Mouse (Mus musculus) MEL (cell line): ENCODE data around the gene Cbarp. TPM values are rescaled to one million over a fixed set of nuclear protein-coding genes. Genes with fewer than 3 reads are reported as not detected.
A peak's percentile ranks its signal among the peaks of the same experiment; 100 is the strongest.

ENCODE experiments used
- DNase-seq: peaks from one replicate; pipeline ENCODE4 v3.0.0; 2011; ENCODE audit warnings: low read depth, low spot score
- H3K27ac ChIP-seq: 2 replicates; pipeline ENCODE4 v1.5.1; 2012; ENCODE audit warnings: low read depth, mild to moderate bottlenecking, control low read depth, low read length, moderate library complexity; ENCODE audit not compliant: control insufficient read depth
- H3K27me3 ChIP-seq, 2 experiments: fragments of 150-350 bp in 1 of 2; sonication (generic) in 1 of 2; 2 replicates each; pipeline ENCODE4 v1.6.1; 2012; ENCODE audit warnings: low read length in 2 of 2, mild to moderate bottlenecking in 2 of 2, improper control_type of control experiment in 1 of 2, moderate library complexity in 1 of 2; ENCODE audit not compliant: insufficient read depth in 2 of 2, control insufficient read depth in 1 of 2
- H3K36me3 ChIP-seq, 2 experiments: 2 replicates each; pipeline ENCODE4 v1.6.1; 2012 to 2014; ENCODE audit warnings: low read length in 2 of 2, improper control_type of control experiment in 1 of 2, inconsistent platforms in 1 of 2, mild to moderate bottlenecking in 1 of 2; ENCODE audit not compliant: insufficient read depth in 2 of 2, control insufficient read depth in 1 of 2
- H3K4me1 ChIP-seq, 2 experiments: fragments of 150-350 bp in 1 of 2; sonication (generic) in 1 of 2; 2 replicates each; pipeline ENCODE4 v1.6.1; 2012; ENCODE audit warnings: low read length in 2 of 2, improper control_type of control experiment in 1 of 2, mild to moderate bottlenecking in 1 of 2; ENCODE audit not compliant: insufficient read depth in 2 of 2, control insufficient read depth in 1 of 2
- H3K4me3 ChIP-seq, 2 experiments: fragments of 150-350 bp in 1 of 2; sonication (generic) in 1 of 2; 2 replicates each; pipeline ENCODE4 v1.5.1; 2012; ENCODE audit warnings: low read depth in 2 of 2, low read length in 2 of 2, mild to moderate bottlenecking in 2 of 2, moderate library complexity in 2 of 2, control low read depth in 1 of 2, improper control_type of control experiment in 1 of 2; ENCODE audit not compliant: control insufficient read depth in 1 of 2, insufficient read depth in 1 of 2
- H3K79me2 ChIP-seq: 2 replicates; pipeline ENCODE4 v1.6.1; 2012; ENCODE audit warnings: mild to moderate bottlenecking, low read length, moderate library complexity; ENCODE audit not compliant: control insufficient read depth, poor library complexity, insufficient read depth
- H3K9ac ChIP-seq: 2 replicates; pipeline ENCODE4 v1.6.1; 2012; ENCODE audit warnings: low read depth, mild to moderate bottlenecking, control low read depth, low read length, moderate library complexity; ENCODE audit not compliant: control insufficient read depth, poor library complexity, severe bottlenecking
- H3K9me3 ChIP-seq: fragments of 150-350 bp; sonication (generic); replicated peaks from 2 replicates; pipeline ENCODE4 v1.6.1; 2012; ENCODE audit warnings: mild to moderate bottlenecking, low read length, improper control_type of control experiment, moderate library complexity; ENCODE audit not compliant: insufficient read depth
- CHD1 ChIP-seq: IDR thresholded peaks from 2 replicates; pipeline ENCODE4 v1.6.1; 2012; ENCODE audit warnings: low read depth, mild to moderate bottlenecking, inconsistent platforms, low read length, improper control_type of control experiment
- CHD2 ChIP-seq: IDR thresholded peaks from 2 replicates; pipeline ENCODE4 v1.6.1; 2011; ENCODE audit warnings: low read length, improper control_type of control experiment
- CTCF ChIP-seq, 3 experiments: IDR thresholded peaks in 2 of 3; conservative IDR thresholded peaks in 1 of 3; 2 replicates each; pipeline ENCODE4 v1.5.1; 2011 to 2012; ENCODE audit warnings: low read length in 3 of 3, low read depth in 2 of 3, mild to moderate bottlenecking in 2 of 3, improper control_type of control experiment in 1 of 3, inconsistent platforms in 1 of 3, mixed read lengths in 1 of 3, moderate library complexity in 1 of 3; ENCODE audit not compliant: control insufficient read depth in 1 of 3, insufficient read depth in 1 of 3, poor library complexity in 1 of 3, severe bottlenecking in 1 of 3
- ETS1 ChIP-seq: IDR thresholded peaks from 2 replicates; pipeline ENCODE4 v1.6.1; 2012; ENCODE audit warnings: low read depth, mild to moderate bottlenecking, inconsistent platforms, low read length, improper control_type of control experiment, moderate library complexity
- GABPA ChIP-seq: IDR thresholded peaks from 2 replicates; pipeline ENCODE4 v1.6.1; 2012; ENCODE audit warnings: low read depth, mild to moderate bottlenecking, inconsistent platforms, low read length, improper control_type of control experiment, moderate library complexity
- GATA1 ChIP-seq: IDR thresholded peaks from 2 replicates; pipeline ENCODE4 v1.6.1; 2011; ENCODE audit warnings: low read depth, low read length, improper control_type of control experiment
- NRF1 ChIP-seq: IDR thresholded peaks from 2 replicates; pipeline ENCODE4 v1.6.1; 2014; ENCODE audit warnings: low read depth, mild to moderate bottlenecking, inconsistent platforms, low read length, improper control_type of control experiment, moderate library complexity; ENCODE audit not compliant: poor library complexity, insufficient read depth, severe bottlenecking
- POLR2A ChIP-seq, 2 experiments: IDR thresholded peaks; 2 replicates each; pipeline ENCODE4 v1.6.1; 2011 to 2012; ENCODE audit warnings: low read length in 2 of 2, mild to moderate bottlenecking in 2 of 2, control low read depth in 1 of 2, improper control_type of control experiment in 1 of 2, low read depth in 1 of 2, moderate library complexity in 1 of 2; ENCODE audit not compliant: control insufficient read depth in 1 of 2, insufficient read depth in 1 of 2, poor library complexity in 1 of 2
- RAD21 ChIP-seq: IDR thresholded peaks from 2 replicates; pipeline ENCODE4 v1.6.1; 2011; ENCODE audit warnings: mild to moderate bottlenecking, low read depth, low read length, improper control_type of control experiment
- RCOR1 ChIP-seq: IDR thresholded peaks from 2 replicates; pipeline ENCODE4 v1.6.1; 2012; ENCODE audit warnings: low read depth, mild to moderate bottlenecking, inconsistent platforms, low read length, improper control_type of control experiment
- SIN3A ChIP-seq: IDR thresholded peaks from 2 replicates; pipeline ENCODE4 v1.6.1; 2012; ENCODE audit warnings: low read length, improper control_type of control experiment, inconsistent platforms
- USF1 ChIP-seq: IDR thresholded peaks from 2 replicates; pipeline ENCODE4 v1.6.1; 2014; ENCODE audit warnings: low read depth, mild to moderate bottlenecking, inconsistent platforms, low read length, improper control_type of control experiment, moderate library complexity
- ZC3H11A ChIP-seq: IDR thresholded peaks from 2 replicates; pipeline ENCODE4 v1.6.1; 2012; ENCODE audit warnings: low read depth, mild to moderate bottlenecking, inconsistent platforms, low read length, improper control_type of control experiment
- ZMIZ1 ChIP-seq: IDR thresholded peaks from 2 replicates; pipeline ENCODE4 v1.6.1; 2012; ENCODE audit warnings: low read depth, mild to moderate bottlenecking, inconsistent platforms, low read length, improper control_type of control experiment, moderate library complexity
- polyA plus RNA-seq, 2 experiments: library from polyadenylated mRNA; stranded (reverse) in 1 of 2; unstranded in 1 of 2; fragments of >175 nt in 1 of 2; fragments of >200 nt in 1 of 2; gene quantifications; 2 replicates each; pipeline versions ENCODE4 v1.2.1 to v1.2.4; 2012; ENCODE audit warnings: low replicate concordance in 2 of 2, low read depth in 1 of 2; ENCODE audit not compliant: insufficient read length in 2 of 2, insufficient read depth in 1 of 2, missing spikeins in 1 of 2
- total RNA-seq: library from RNA; depleted of rRNA; stranded (reverse); fragments of 300-350 nt; gene quantifications from 2 replicates; pipeline ENCODE4 v1.2.3, GENCODE M21; 2012

Gene Cbarp
- total and polyA plus RNA-seq, 3 experiments, result 6.8 to 19.3 TPM; not detected in 1

- Histone ChIP-seq H3K4me1 (peaks cover 7 to 28% of the 10 kb centered on the region in 2 experiments), H3K9me3 (no peaks in the 10 kb centered on the region), H3K79me2 (peaks cover 46% of the 10 kb centered on the region), H3K36me3 (peaks cover 0 to 14% of the 10 kb centered on the region in 2 experiments; a peak in 3 of 4 replicates), H3K27me3 (no peaks in the 10 kb centered on the region), H3K27ac (no peak overlapping the region), H3K9ac (no peak overlapping the region), H3K4me3 (no peak overlapping the region)
- no peak for TF ChIP-seq ZC3H11A
- DNase-seq, result no peak
Measured at GRCm38 (mm10) chr10:80097275-80097674, 43.4 kb downstream of the Cbarp start.

GRCm38 (mm10) chr10:80095547-80095946 lies 45.1 kb downstream of the Cbarp start:
- no peak overlapping the region for H3K27ac ChIP-seq
- H3K4me3 ChIP-seq, result no peak overlapping the region
- no peaks in the 10 kb centered on the region for H3K9me3 ChIP-seq
- TF ChIP-seq POLR2A (IDR thresholded peaks at IDR 0.05; ENCODE audit: control insufficient read depth in 1 of 2, insufficient read depth in 1 of 2, low read depth in 1 of 2, low read length in 2 of 2, poor library complexity in 1 of 2), result 0 out of 4 replicates have a peak, but pooled peaks of 1 of the 2 experiments have one; percentile 21
- no peak for TF ChIP-seq GABPA
- peaks cover 0 to 9% of the 10 kb centered on the region in 2 experiments; a peak in 3 of 4 replicates for H3K36me3 ChIP-seq
- no peak overlapping the region for H3K9ac ChIP-seq
- H3K79me2 ChIP-seq, result peaks cover 29% of the 10 kb centered on the region
- DNase-seq, result no peak
- H3K27me3 ChIP-seq, result no peaks in the 10 kb centered on the region
- H3K4me1 ChIP-seq, result peaks cover 2 to 20% of the 10 kb centered on the region in 2 experiments

GRCm38 (mm10) chr10:80094684-80095083 lies 46.0 kb downstream of the Cbarp start:
- no peak overlapping the region for H3K4me3 ChIP-seq
- peaks cover 22% of the 10 kb centered on the region for H3K79me2 ChIP-seq
- no peak overlapping the region for H3K27ac ChIP-seq
- no peaks in the 10 kb centered on the region for H3K9me3 ChIP-seq
- peaks cover 2 to 20% of the 10 kb centered on the region in 2 experiments for H3K4me1 ChIP-seq
- no peak for DNase-seq
- peaks cover 0 to 9% of the 10 kb centered on the region in 2 experiments; a peak in 3 of 4 replicates for H3K36me3 ChIP-seq
- H3K9ac ChIP-seq, result no peak overlapping the region
- H3K27me3 ChIP-seq, result no peaks in the 10 kb centered on the region
- TF ChIP-seq USF1 (no peak), GATA1 (no peak), CHD1 (no peak), SIN3A (no peak), CHD2 (no peak), CTCF (IDR thresholded peaks at IDR 0.05 in 2 of 3, conservative IDR thresholded peaks at IDR 0.05 in 1 of 3; ENCODE audit: control insufficient read depth in 1 of 3, insufficient read depth in 1 of 3, low read depth in 2 of 3, low read length in 3 of 3, poor library complexity in 1 of 3, severe bottlenecking in 1 of 3) (no peak)
- TF ChIP-seq, all 39 proteins: peak for 0

- Histone ChIP-seq H3K36me3 (peaks cover 0 to 9% of the 10 kb centered on the region in 2 experiments; a peak in 3 of 4 replicates), H3K9ac (no peak overlapping the region), H3K9me3 (no peaks in the 10 kb centered on the region), H3K4me3 (no peak overlapping the region), H3K27me3 (no peaks in the 10 kb centered on the region), H3K79me2 (peaks cover 18% of the 10 kb centered on the region), H3K4me1 (peaks cover 2 to 18% of the 10 kb centered on the region in 2 experiments), H3K27ac (no peak overlapping the region)
- TF ChIP-seq RAD21 (no peak), NRF1 (no peak), ZMIZ1 (no peak), RCOR1 (no peak), ETS1 (no peak), USF1 (no peak), CHD2 (no peak)
- no peak for DNase-seq
Measured at GRCm38 (mm10) chr10:80094085-80094484, 46.5 kb downstream of the Cbarp start.
